Mouse (Mus musculus) layer of hippocampus, adult 9-10 months (tissue): ENCODE measurements around the gene Dnajc19.
"Not testable (repeated sequence)": the region's sequence is repeated elsewhere in the genome, so short reads cannot be mapped to it uniquely, and the experiment has no call there.

Experiments used
- DNase-seq: peaks from one replicate; pipeline ENCODE4 v3.0.0; 2022; ENCODE audit warnings: low spot score

The Dnajc19 gene

GRCm38 (mm10) chr3:34080900-34081662 is at the start of gene Dnajc19:
Gene Dnajc19, minus strand, starts transcription at chr3:34081321.
- DNase-seq, result peak; percentile 78

GRCm38 (mm10) chr3:34129957-34130356 is 48.8 kb upstream of the Dnajc19 start:
- no peak for DNase-seq

GRCm38 (mm10) chr3:34121311-34121710 is 40.2 kb upstream of the Dnajc19 start:
- DNase-seq, result no peak

- DNase-seq, result no peak
Observed at GRCm38 (mm10) chr3:34120791-34121190, 39.7 kb upstream of the Dnajc19 start.

- DNase-seq, result no peak
Observed at GRCm38 (mm10) chr3:34119869-34120268, 38.7 kb upstream of the Dnajc19 start.

GRCm38 (mm10) chr3:34115806-34116205 is 34.7 kb upstream of the Dnajc19 start:
- peak; percentile 15 for DNase-seq

GRCm38 (mm10) chr3:34111941-34112685 is 31.0 kb upstream of the Dnajc19 start:
- no peak for DNase-seq

- DNase-seq, result no peak
Observed at GRCm38 (mm10) chr3:34107631-34108030, 26.5 kb upstream of the Dnajc19 start.

GRCm38 (mm10) chr3:34106421-34106820 is 25.3 kb upstream of the Dnajc19 start:
- DNase-seq, result no peak

GRCm38 (mm10) chr3:34103902-34104672 is 23.0 kb upstream of the Dnajc19 start:
- no peak for DNase-seq

- no peak for DNase-seq
Observed at GRCm38 (mm10) chr3:34102891-34103290, 21.8 kb upstream of the Dnajc19 start.

- DNase-seq, result no peak
Observed at GRCm38 (mm10) chr3:34083655-34084054, 2.5 kb upstream of the Dnajc19 start.

GRCm38 (mm10) chr3:34081929-34082328 is 808 bp upstream of the Dnajc19 start:
- DNase-seq, result no peak

GRCm38 (mm10) chr3:34076058-34076759 is 4.9 kb downstream of the Dnajc19 start:
- DNase-seq, result no peak

- no peak for DNase-seq
Observed at GRCm38 (mm10) chr3:34072726-34073125, 8.4 kb downstream of the Dnajc19 start.

GRCm38 (mm10) chr3:34068943-34069342 is 12.2 kb downstream of the Dnajc19 start:
- DNase-seq, result not testable (repeated sequence)

GRCm38 (mm10) chr3:34062352-34062751 is 18.8 kb downstream of the Dnajc19 start:
- DNase-seq, result no peak

- DNase-seq, result no peak
Observed at GRCm38 (mm10) chr3:34041990-34042389, 39.1 kb downstream of the Dnajc19 start.

GRCm38 (mm10) chr3:34035706-34036105 is 45.4 kb downstream of the Dnajc19 start:
- no peak for DNase-seq

GRCm38 (mm10) chr3:34034803-34035202 is 46.3 kb downstream of the Dnajc19 start:
- DNase-seq, result no peak

GRCm38 (mm10) chr3:34033720-34034364 is 47.3 kb downstream of the Dnajc19 start:
- DNase-seq, result no peak
